Mouse (Mus musculus): ENCODE measurements around the gene Ptbp2. TPM values are rescaled to one million over a fixed set of nuclear protein-coding genes. Genes with fewer than 3 reads are reported as not detected.

Gene Ptbp2
- total RNA-seq, 2 experiments from 2014 or later = 104 to 116 TPM

DNA sequence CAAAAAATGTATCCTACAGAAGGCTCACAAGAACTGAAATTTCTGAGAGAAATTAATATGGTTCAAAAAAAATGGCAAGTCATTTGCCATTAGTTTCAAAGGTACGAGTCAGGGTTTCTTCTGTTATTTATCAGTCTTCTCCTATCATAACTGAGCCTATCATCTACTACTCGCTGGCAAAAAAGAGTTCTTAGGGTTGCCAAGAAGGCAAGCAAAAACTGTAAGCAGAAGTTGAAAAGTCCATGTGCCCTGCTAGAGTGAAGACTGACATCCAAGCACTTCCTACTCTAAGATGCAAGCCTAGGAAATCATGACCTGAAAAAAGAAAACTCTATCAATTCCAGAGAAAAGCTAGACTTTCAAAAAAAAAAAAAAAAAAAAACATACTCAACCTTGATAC is 20.5 kb downstream of the Ptbp2 start:
- TF ChIP-seq CTCF (IDR thresholded peaks at IDR 0.05) = no peak
- H3K4me3 ChIP-seq = no peak overlapping the region
- no peak for DNase-seq (ENCODE audit: extremely low spot score in 1 of 2, low spot score in 2 of 2)
- intact Hi-C loops (cut with DNase I) = no loop called here
- H3K27ac ChIP-seq = no peak overlapping the region

DNA sequence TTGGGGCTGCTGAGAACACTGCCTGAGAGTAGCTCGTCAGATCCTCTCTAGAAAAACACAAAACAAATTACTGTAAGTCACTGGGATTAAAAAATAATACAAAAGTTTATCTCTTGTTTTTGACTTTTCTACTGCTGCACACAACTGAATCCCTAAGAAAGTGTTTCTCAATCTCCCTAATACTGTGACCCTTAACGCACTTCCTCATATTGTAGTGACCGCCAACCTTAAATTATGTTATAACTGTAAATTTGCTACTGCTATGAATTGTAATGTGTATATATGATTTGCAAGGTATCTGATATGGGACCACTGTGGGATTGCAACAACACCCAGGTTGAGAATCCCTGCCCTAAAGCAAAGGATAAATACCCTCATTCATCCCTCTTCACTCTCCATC is 22.5 kb downstream of the Ptbp2 start:
- TF ChIP-seq CTCF (IDR thresholded peaks at IDR 0.05) = no peak
- no peak overlapping the region for H3K27ac ChIP-seq
- no peak for DNase-seq (ENCODE audit: extremely low spot score in 1 of 2, low spot score in 2 of 2)
- intact Hi-C loops (cut with DNase I) = no loop called here
- no peak overlapping the region for H3K4me3 ChIP-seq

DNA sequence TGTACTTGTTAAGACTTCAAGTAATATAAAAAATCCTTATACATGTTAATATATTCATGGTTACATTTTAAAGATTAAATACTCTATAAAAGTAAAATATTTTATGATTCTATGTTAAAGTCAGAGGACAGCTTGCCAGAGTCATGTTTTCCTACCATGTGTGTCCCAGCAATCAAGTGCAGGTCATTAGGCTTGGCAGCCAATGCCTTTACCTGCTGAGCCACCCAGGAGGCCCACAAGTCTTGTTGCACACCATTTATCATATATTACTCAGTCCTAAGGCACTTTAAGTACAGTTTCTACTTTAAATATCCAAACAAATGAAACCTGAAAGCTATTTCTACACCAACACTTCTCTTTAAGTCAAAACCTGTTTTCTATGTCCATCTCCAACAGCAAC is 30.5 kb downstream of the Ptbp2 start:
- DNase-seq (ENCODE audit: extremely low spot score in 1 of 2, low spot score in 2 of 2) = no peak
- TF ChIP-seq CTCF (IDR thresholded peaks at IDR 0.05) = no peak
- no peak overlapping the region for H3K27ac ChIP-seq
- intact Hi-C loops (cut with DNase I) = no loop called here
- no peak overlapping the region for H3K4me3 ChIP-seq

GRCm38 (mm10) chr3:119749551-119750249 is 34.6 kb downstream of the Ptbp2 start:
- TF ChIP-seq CTCF (IDR thresholded peaks at IDR 0.05) = no peak
- DNase-seq (ENCODE audit: extremely low spot score in 1 of 2, low spot score in 2 of 2) = no peak
- no peak overlapping the region for H3K4me3 ChIP-seq
- intact Hi-C loops (cut with DNase I) = no loop called here
- H3K27ac ChIP-seq = no peak overlapping the region

DNA sequence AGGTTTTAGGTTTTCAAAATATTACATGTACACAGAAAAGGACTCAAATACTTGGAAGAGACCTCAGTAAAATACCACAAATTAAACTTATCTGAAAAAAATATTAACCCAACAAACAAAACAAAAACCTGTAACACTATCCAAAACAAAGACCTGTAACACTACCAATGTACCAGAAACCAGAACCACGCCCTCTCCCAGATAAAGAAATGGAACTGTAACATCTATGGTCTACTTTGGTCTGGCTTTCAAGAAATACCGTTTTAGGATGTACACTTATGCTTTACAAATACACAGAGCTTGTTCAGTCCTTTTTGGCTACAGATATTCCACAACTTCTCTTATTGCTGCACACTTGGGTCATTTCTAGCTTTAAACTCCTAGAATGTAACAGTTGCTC is 35.1 kb downstream of the Ptbp2 start:
- TF ChIP-seq CTCF (IDR thresholded peaks at IDR 0.05) = no peak
- Histone ChIP-seq H3K27ac (no peak overlapping the region), H3K4me3 (no peak overlapping the region)
- intact Hi-C loops (cut with DNase I) = no loop called here
- DNase-seq (ENCODE audit: extremely low spot score in 1 of 2, low spot score in 2 of 2) = no peak

GRCm38 (mm10) chr3:119746656-119747055 is 37.6 kb downstream of the Ptbp2 start:
- Histone ChIP-seq H3K4me3 (no peak overlapping the region), H3K27ac (no peak overlapping the region)
- intact Hi-C loops (cut with DNase I) = no loop called here
- no peak for DNase-seq (ENCODE audit: extremely low spot score in 1 of 2, low spot score in 2 of 2)
- TF ChIP-seq CTCF (IDR thresholded peaks at IDR 0.05) = no peak

- Histone ChIP-seq H3K4me3 (no peak overlapping the region), H3K27ac (no peak overlapping the region)
- intact Hi-C loops (cut with DNase I) = no loop called here
- TF ChIP-seq CTCF (IDR thresholded peaks at IDR 0.05) = no peak
- DNase-seq (ENCODE audit: extremely low spot score in 1 of 2, low spot score in 2 of 2) = no peak
These were observed 38.5 kb downstream of the Ptbp2 start for GRCm38 (mm10) chr3:119745801-119746200.

DNA sequence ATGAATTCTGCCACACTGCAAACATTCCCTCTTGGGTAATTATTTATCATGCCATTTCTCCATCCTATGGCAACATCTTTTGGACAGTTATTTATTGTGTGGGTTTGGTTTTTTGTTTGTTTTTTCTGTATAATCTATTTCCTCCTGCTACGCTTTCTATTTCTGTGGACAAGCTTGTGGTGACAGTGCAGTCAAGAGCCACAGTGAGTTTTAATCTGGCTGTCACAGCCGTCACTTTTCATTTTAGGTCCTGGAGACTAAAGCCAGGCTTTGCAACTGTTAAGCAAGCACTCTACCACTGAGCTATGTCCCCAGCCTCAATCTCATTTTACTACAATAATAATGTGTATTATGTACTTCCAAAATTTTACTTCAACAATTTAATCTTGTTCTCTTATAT is 54.4 kb downstream of the Ptbp2 start:
- Histone ChIP-seq H3K27ac (no peak overlapping the region), H3K4me3 (no peak overlapping the region)
- intact Hi-C loops (cut with DNase I) = no loop called here
- no peak for TF ChIP-seq CTCF (IDR thresholded peaks at IDR 0.05)
- DNase-seq (ENCODE audit: extremely low spot score in 1 of 2, low spot score in 2 of 2) = no peak

DNA sequence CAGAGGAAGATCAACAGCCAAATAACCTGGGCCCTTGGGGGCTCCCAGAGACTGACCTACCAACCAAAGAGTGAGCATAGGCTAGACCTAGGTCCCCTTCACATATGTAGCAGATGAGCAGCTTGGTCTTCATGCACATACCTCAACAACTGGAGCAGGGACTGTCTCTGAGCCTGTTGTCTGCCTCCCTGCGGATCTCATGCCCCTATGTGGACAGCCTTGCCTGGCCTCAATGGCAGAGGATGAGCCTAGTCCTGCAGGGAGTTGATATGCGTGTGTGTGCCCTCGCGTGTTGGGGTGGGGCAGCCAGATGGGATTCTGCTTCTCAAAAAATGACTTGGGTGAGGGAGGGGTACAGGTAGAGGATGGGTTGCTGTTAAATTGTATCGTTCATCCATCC is 72.2 kb downstream of the Ptbp2 start:
- Histone ChIP-seq H3K27ac (no peak overlapping the region), H3K4me3 (no peak overlapping the region)
- DNase-seq (ENCODE audit: extremely low spot score in 1 of 2, low spot score in 2 of 2) = no peak
- no peak for TF ChIP-seq CTCF (IDR thresholded peaks at IDR 0.05)
- intact Hi-C loops (cut with DNase I) = no loop called here

- no peak for DNase-seq (ENCODE audit: extremely low spot score in 1 of 2, low spot score in 2 of 2)
- intact Hi-C loops (cut with DNase I) = no loop called here
- H3K4me3 ChIP-seq = no peak overlapping the region
- TF ChIP-seq CTCF (IDR thresholded peaks at IDR 0.05) = no peak
- H3K27ac ChIP-seq = no peak overlapping the region
These were observed 72.8 kb downstream of the Ptbp2 start for GRCm38 (mm10) chr3:119711503-119711902.

DNA sequence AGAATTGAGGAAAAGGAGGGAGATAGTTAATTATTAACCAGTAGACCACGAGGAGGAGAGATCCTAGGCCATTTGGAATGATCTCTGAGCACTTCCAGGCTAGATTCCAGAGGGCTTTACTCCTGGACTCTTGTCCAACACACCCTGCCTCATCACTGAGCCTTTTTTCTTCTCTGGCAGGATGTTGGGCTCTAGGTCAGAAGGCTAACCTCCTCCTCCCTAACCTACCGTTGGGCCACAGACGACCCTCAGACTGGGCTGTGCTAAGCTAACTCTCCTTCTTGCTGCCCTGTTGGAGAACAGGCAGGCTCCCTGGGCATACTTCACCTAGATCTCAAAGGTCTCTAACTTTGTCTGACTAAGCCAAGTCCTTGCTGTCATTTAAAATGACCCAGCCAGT is 82.8 kb downstream of the Ptbp2 start:
- no peak overlapping the region for H3K4me3 ChIP-seq
- no peak for DNase-seq (ENCODE audit: extremely low spot score in 1 of 2, low spot score in 2 of 2)
- intact Hi-C loops (cut with DNase I) = no loop called here
- H3K27ac ChIP-seq = no peak overlapping the region
- no peak for TF ChIP-seq CTCF (IDR thresholded peaks at IDR 0.05)

GRCm38 (mm10) chr3:119684741-119685140 is 99.5 kb downstream of the Ptbp2 start:
- intact Hi-C loops (cut with DNase I) = no loop called here
- no peak for TF ChIP-seq CTCF (IDR thresholded peaks at IDR 0.05)
- no peak overlapping the region for H3K27ac ChIP-seq
- no peak overlapping the region for H3K4me3 ChIP-seq
- no peak for DNase-seq (ENCODE audit: extremely low spot score in 1 of 2, low spot score in 2 of 2)

Small RNA genes lying within 50 kb of the gene (microRNA-seq; reads per million reads assigned to microRNA genes)
- gene Gm24744 = 0 reads per million in 2 experiments

Measured in left cerebral cortex, adult 2 months (tissue).